Mouse (Mus musculus) splenic B cell, adult 2 months (primary cell): ENCODE results near the gene Wasf2.
A peak's percentile ranks its signal among the peaks of the same experiment; 100 is the strongest.

Experiments used
- DNase-seq: peaks from one replicate; pipeline ENCODE4 v3.0.0-alpha.2; 2011; ENCODE audit warnings: low read depth, low spot score
- H3K27me3 ChIP-seq: 2 replicates; pipeline ENCODE4 v1.6.1; 2012; ENCODE audit warnings: mild to moderate bottlenecking, low read length, moderate library complexity, mixed read lengths; ENCODE audit not compliant: control insufficient read depth, poor library complexity, insufficient read depth, severe bottlenecking
- H3K36me3 ChIP-seq: 2 replicates; pipeline ENCODE4 v1.6.1; 2012; ENCODE audit warnings: mild to moderate bottlenecking, low read length, moderate library complexity, mixed read lengths; ENCODE audit not compliant: control insufficient read depth, poor library complexity, insufficient read depth, severe bottlenecking

Wasf2 gene

GRCm38 (mm10) chr4:133204379-133204778, 74.1 kb downstream of the Wasf2 start:
- no peaks in the 10 kb centered on the region; the same call in 1 of the 2 replicates for H3K27me3 ChIP-seq
- H3K36me3 ChIP-seq: no peaks in the 10 kb centered on the region
- no peak for DNase-seq

- no peaks in the 10 kb centered on the region; the same call in 1 of the 2 replicates for H3K27me3 ChIP-seq
- peak; percentile 83 for DNase-seq
Measured at GRCm38 (mm10) chr4:133209366-133209765, 79.1 kb downstream of the Wasf2 start.

GRCm38 (mm10) chr4:133210023-133210787, 79.9 kb downstream of the Wasf2 start:
- no peak for DNase-seq

More at GRCm38 (mm10) chr4:133209366-133209765, 79.1 kb downstream of the Wasf2 start:
- no peaks in the 10 kb centered on the region for H3K36me3 ChIP-seq

DNA sequence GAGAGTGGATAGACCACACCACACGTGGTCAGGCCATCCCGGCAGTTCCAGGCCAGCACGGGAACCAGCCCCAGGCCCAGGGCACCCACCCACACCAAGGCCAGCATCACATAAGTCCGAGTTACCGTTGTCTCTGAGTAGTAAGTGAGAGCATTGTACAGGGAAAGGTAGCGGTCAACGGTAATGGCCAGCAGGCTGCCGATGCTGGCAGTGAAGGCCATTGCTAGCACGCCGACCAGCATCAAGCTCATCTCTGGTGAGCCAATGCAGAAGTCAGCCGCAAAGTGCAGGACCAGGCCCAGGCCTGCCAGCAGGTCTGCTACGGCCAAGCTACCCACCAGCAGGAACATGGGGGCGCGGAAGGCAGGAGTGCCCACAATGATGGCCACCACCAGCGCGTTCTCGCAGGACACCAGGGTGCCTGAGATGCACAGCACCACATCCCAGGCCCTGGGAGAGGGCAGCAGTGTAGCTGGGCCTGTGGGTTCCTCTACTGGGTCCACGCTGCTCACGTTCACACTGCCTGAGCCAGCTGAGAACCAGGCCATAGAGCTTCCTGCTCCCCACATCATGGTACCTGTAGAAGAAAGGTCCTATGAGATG, 80.6 kb downstream of the Wasf2 start:
- H3K27me3 ChIP-seq: no peaks in the 10 kb centered on the region
- no peaks in the 10 kb centered on the region for H3K36me3 ChIP-seq
- DNase-seq: no peak

More at GRCm38 (mm10) chr4:133210023-133210787, 79.9 kb downstream of the Wasf2 start:
- no peaks in the 10 kb centered on the region for H3K27me3 ChIP-seq
- H3K36me3 ChIP-seq: no peaks in the 10 kb centered on the region

DNA sequence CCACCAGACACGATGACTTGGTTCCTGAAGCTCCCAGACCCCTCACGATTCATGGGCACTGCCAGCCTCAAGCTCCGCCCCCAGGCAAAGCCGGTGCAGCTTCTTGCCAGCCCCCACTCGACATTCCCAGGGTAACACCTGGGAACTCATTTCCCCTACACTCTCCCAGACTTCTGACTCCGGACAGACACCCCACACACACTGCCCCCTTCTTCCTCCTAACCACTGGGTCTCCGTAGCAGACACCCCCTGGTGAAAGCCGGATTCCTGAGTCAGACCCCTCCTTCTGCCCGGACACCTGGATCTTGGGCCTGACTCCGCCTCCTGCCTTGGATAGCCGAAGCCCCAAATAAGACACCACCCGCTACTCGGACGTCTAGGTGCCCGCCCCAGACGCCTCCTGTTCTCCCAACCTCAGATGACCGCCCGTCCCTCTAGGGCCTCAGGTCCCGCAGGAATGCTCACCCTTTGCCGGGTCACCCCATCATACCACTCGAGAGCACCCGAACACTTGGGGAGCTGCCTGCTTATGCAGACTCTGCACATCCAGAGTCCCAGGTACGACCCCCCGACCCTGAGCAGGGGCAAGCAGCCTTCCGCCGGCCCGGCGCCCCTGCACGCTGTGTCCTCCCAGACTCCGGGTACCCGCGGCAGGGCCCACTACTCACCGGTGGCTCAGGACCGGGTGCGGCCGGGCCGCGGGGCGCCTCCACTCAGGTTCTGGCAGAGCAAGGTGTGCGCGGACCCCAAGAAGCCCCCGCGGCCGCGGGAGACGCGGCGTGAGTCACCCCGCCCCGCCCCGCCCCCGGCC, 81.7 kb downstream of the Wasf2 start, which contains the start of the genes Cd164l2 and Gpr3:
TSS of gene Cd164l2 (plus strand) at position 381 of the 811 bp plus-strand sequence.
TSS of gene Gpr3 (minus strand) at position 786 of the 811 bp plus-strand sequence.
- Histone ChIP-seq H3K27me3 (no peaks in the 10 kb centered on the region), H3K36me3 (no peaks in the 10 kb centered on the region)
- no peak for DNase-seq

- peak; percentile 79 for DNase-seq
- H3K36me3 ChIP-seq: no peaks in the 10 kb centered on the region
- H3K27me3 ChIP-seq: no peaks in the 10 kb centered on the region
Measured at GRCm38 (mm10) chr4:133212562-133213267, 82.4 kb downstream of the Wasf2 start.

- H3K36me3 ChIP-seq: no peaks in the 10 kb centered on the region
- no peaks in the 10 kb centered on the region for H3K27me3 ChIP-seq
- peak; percentile 48 for DNase-seq
Measured at GRCm38 (mm10) chr4:133213268-133213590, 82.9 kb downstream of the Wasf2 start.

DNA sequence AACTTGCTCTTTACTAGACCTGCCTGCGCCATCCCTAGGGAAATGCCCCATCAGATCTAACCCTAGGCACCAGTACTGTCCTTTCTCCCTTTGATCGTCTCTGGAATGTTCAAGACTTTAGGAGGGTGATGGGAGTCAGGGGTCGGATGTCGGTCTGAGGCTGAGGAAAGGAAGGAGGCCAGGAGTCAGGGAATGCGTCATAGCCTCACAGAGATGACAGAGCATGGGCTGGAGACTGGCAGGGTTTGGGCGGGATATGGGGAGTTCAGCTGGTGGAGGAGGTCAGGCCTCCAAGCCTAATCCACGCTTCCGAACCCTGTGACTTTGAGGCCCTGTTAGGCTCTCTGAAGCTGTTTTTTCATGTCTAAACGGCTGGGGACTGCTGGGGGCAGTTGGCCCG, 83.4 kb downstream of the Wasf2 start:
- no peaks in the 10 kb centered on the region for H3K27me3 ChIP-seq

GRCm38 (mm10) chr4:133217641-133218040, 87.3 kb downstream of the Wasf2 start:
- peak; percentile 81 for DNase-seq
- Histone ChIP-seq H3K36me3 (no peaks in the 10 kb centered on the region; the same call in 1 of the 2 replicates), H3K27me3 (no peaks in the 10 kb centered on the region)

More for the DNA sequence above, 83.4 kb downstream of the Wasf2 start:
- H3K36me3 ChIP-seq: no peaks in the 10 kb centered on the region
- no peak for DNase-seq

GRCm38 (mm10) chr4:133218745-133219144, 88.4 kb downstream of the Wasf2 start:
- Histone ChIP-seq H3K36me3 (no peaks in the 10 kb centered on the region; the same call in 1 of the 2 replicates), H3K27me3 (no peaks in the 10 kb centered on the region)
- no peak for DNase-seq

DNA sequence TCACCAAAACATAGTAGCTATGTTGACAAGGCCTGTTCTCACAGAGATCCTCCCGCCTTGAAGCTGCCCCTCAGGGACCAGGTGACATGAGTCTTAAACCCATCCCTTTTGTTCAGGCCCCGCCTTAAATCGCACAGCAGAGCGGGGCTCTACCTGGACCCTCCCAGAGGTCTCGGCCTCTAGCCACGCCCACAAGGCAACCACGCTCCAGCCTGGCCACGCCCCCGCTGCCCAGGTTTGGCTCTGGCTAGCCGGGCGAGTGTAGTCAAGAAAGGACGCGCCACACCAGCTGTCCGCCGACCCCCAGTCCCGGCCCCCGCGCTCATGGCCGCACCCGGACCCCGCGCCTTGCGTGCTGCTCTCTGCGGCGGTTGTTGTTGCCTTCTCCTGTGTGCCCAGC, 90.4 kb downstream of the Wasf2 start:
- DNase-seq: no peak
- Histone ChIP-seq H3K27me3 (no peaks in the 10 kb centered on the region), H3K36me3 (no peaks in the 10 kb centered on the region; the same call in 1 of the 2 replicates)

GRCm38 (mm10) chr4:133221701-133222100, 91.4 kb downstream of the Wasf2 start:
- no peak for DNase-seq
- H3K36me3 ChIP-seq: no peaks in the 10 kb centered on the region; the same call in 1 of the 2 replicates
- H3K27me3 ChIP-seq: no peaks in the 10 kb centered on the region

DNA sequence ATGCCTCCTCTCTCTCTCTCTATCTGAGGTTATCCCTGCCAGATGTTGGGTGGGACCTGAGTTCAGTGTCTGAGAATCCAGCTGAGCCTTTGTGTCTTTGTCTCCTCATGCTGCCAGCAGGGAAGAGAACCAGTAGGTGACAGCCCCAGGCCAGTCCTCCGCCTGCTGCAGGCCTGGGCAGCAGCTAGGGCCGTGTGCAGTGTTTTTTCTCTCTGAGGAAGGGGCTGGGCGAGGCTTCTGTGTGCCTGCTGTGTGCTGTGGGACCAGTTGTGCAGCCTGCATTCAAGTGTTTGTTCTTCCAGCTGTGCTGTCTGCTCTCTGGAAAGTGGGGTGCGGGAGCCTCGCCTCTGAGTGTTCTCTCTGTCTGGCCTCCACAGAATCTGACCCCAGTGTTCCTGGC, 93.6 kb downstream of the Wasf2 start:
- H3K36me3 ChIP-seq: no peaks in the 10 kb centered on the region; the same call in 1 of the 2 replicates
- DNase-seq: no peak
- H3K27me3 ChIP-seq: no peaks in the 10 kb centered on the region

- H3K36me3 ChIP-seq: no peaks in the 10 kb centered on the region; the same call in 1 of the 2 replicates
- DNase-seq: no peak
- H3K27me3 ChIP-seq: no peaks in the 10 kb centered on the region
Measured at GRCm38 (mm10) chr4:133226073-133226472, 95.8 kb downstream of the Wasf2 start.
